Mouse (Mus musculus) small intestine, adult 2 months (tissue): ENCODE data around the gene Cntrob. TPM values are rescaled to one million over a fixed set of nuclear protein-coding genes. Genes with fewer than 3 reads are reported as not detected.
A peak's percentile ranks its signal among the peaks of the same experiment; 100 is the strongest.

Experiments
- H3K27ac ChIP-seq: fragments of 200-500 bp; 2 replicates; pipeline ENCODE4 v1.5.1; 2012; ENCODE audit warnings: low read depth, low read length, control low read depth, inconsistent platforms; ENCODE audit not compliant: insufficient read depth
- H3K27me3 ChIP-seq: fragments of 200-500 bp; 2 replicates; pipeline ENCODE4 v1.6.1; 2012; ENCODE audit warnings: mild to moderate bottlenecking, moderate library complexity, low read length, inconsistent platforms; ENCODE audit not compliant: control insufficient read depth, insufficient read depth
- H3K36me3 ChIP-seq: fragments of 200-500 bp; 2 replicates; pipeline ENCODE4 v1.6.1; 2012; ENCODE audit warnings: mild to moderate bottlenecking, low read length, control low read depth, inconsistent platforms; ENCODE audit not compliant: control insufficient read depth, insufficient read depth
- H3K4me1 ChIP-seq: fragments of 200-500 bp; 2 replicates; pipeline ENCODE4 v1.6.1; 2012; ENCODE audit warnings: low read length, inconsistent platforms, mixed read lengths; ENCODE audit not compliant: control insufficient read depth, insufficient read depth, insufficient read length
- H3K4me3 ChIP-seq: fragments of 200-500 bp; 2 replicates; pipeline ENCODE4 v1.5.1; 2012; ENCODE audit warnings: low read depth, mild to moderate bottlenecking, control low read depth, inconsistent platforms, low read length, moderate library complexity
- CTCF ChIP-seq: fragments of 200-500 bp; IDR thresholded peaks from 2 replicates; pipeline ENCODE4 v1.5.1; 2012; ENCODE audit warnings: low read depth, mild to moderate bottlenecking, control low read depth, inconsistent platforms, low read length, moderate library complexity, mixed read lengths; ENCODE audit not compliant: insufficient replicate concordance, insufficient read length; ENCODE audit errors: extremely low read depth
- POLR2A ChIP-seq: fragments of 200-500 bp; IDR thresholded peaks from 2 replicates; pipeline ENCODE4 v1.6.1; 2012; ENCODE audit warnings: low read depth, mild to moderate bottlenecking, control low read depth, inconsistent platforms, low read length, moderate library complexity
- WGBS: fragments of 180-500 bp; shearing (Covaris S2); methylation state at CpG from one replicate; pipeline ENCODE4 v1.1.7; 2018; 5-methylcytosine and 5-hydroxymethylcytosine counted together
- polyA plus RNA-seq: library from polyadenylated mRNA; depleted of rRNA; stranded (reverse); fragments of >200 nt; gene quantifications from 2 replicates; pipeline ENCODE4 v1.2.3, GENCODE M21; 2012; rRNA removed

Gene Cntrob
- polyA plus RNA-seq, result 2.6 and 5.3 TPM in 2 replicates

GRCm38 (mm10) chr11:69323667-69324111, at the start of gene Cntrob, which contains the start of gene Trappc1:
Gene Cntrob, minus strand, starts transcription at chr11:69323775.
Gene Trappc1, plus strand, starts transcription at chr11:69323980.
- H3K27ac ChIP-seq, result peak within 1 kb of the TSS; percentile 56
- peaks cover 10% of the 10 kb centered on the region for H3K4me1 ChIP-seq
- H3K4me3 ChIP-seq, result peak within 1 kb of the TSS; percentile 67
- peaks cover 9% of the 10 kb centered on the region for H3K27me3 ChIP-seq
- H3K36me3 ChIP-seq, result peaks cover 2% of the 10 kb centered on the region; the same call in 1 of the 2 replicates
- TF ChIP-seq POLR2A (peak; percentile 69), CTCF (no peak)
- WGBS, result under 1% methylated on average over 30 of the region's 30 CpGs

GRCm38 (mm10) chr11:69372780-69373170, 49.2 kb upstream of the Cntrob start:
- Histone ChIP-seq H3K27ac (no peak overlapping the region), H3K4me3 (no peak overlapping the region), H3K36me3 (0 out of 2 replicates have a peak, but pooled peaks cover 5% of the 10 kb centered on the region), H3K4me1 (peaks cover 20% of the 10 kb centered on the region), H3K27me3 (no peaks in the 10 kb centered on the region)
- TF ChIP-seq POLR2A, result no peak
- 66% methylated on average over 3 of the region's 3 CpGs for WGBS

DNA sequence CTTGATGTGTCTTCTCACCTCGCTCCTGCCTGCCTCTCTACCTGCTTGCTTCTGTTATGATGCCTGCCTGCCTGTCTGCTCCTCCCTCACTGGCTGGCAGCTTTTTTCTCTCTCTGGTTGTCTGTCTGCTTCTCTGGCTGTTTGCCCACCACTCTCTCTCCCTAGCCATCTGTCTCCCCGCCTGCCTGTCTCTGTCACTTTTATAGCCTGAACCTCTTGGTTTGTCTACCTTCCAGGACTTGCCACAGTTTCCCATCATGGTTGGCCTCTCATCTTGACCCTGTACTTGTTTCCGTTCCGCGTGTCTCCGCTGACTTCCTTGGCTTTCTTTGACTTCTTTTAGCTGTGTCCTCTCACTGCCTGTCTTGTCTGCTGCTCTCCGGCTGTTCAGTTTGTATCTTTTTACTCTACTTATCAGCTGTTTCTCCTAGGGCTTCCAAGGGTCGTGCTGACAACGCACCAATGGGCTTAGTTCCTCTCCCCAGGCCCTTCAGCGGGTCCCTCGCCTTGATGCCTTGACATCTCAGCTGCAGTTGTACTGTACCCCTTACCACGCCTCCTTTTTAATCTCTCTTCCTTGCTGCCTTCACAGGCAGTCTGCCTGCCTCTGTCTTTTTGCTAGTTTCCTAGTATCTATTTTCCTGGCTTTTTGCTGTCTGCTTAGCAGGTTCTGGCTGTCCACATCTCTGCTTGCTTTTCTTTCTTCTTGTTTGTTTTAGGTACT, 48.6 kb upstream of the Cntrob start:
- WGBS, result 55% methylated on average over 12 of the region's 12 CpGs
- peaks cover 16% of the 10 kb centered on the region for H3K4me1 ChIP-seq
- 0 out of 2 replicates have a peak, but pooled peaks cover 5% of the 10 kb centered on the region for H3K36me3 ChIP-seq
- no peak overlapping the region for H3K4me3 ChIP-seq
- H3K27ac ChIP-seq, result no peak overlapping the region; the same call in 1 of the 2 replicates
- TF ChIP-seq POLR2A (no peak), CTCF (no peak)
- no peaks in the 10 kb centered on the region for H3K27me3 ChIP-seq

GRCm38 (mm10) chr11:69371601-69372000, 48.0 kb upstream of the Cntrob start:
- TF ChIP-seq CTCF, result no peak
- 86% methylated on average over 12 of the region's 12 CpGs for WGBS
- H3K36me3 ChIP-seq, result 0 out of 2 replicates have a peak, but pooled peaks cover 5% of the 10 kb centered on the region
- no peak overlapping the region for H3K4me3 ChIP-seq
- H3K4me1 ChIP-seq, result peaks cover 16% of the 10 kb centered on the region
- no peak overlapping the region for H3K27ac ChIP-seq
- H3K27me3 ChIP-seq, result no peaks in the 10 kb centered on the region

DNA sequence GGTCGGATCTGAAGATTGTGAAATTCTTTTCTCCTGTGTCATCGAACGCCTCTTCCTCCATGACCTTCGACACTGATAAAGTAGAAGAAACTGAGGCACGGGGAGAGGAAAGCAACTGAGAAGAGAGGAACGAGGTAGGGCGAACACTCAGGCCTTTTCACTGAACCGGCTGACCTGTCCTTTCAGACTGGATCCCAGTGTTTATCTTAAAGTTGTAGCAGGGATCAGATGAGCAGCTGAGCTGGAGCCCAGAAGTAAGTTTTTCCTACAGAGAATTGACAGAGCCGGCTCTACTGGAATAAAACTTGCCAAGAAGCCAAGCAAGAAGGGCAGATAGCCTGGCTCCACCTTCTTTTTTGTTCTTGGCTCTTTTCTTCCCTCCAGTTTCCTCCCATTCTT, 47.2 kb upstream of the Cntrob start:
- TF ChIP-seq CTCF, result no peak
- no peak for TF ChIP-seq POLR2A
- Histone ChIP-seq H3K4me3 (no peak overlapping the region), H3K36me3 (0 out of 2 replicates have a peak, but pooled peaks cover 5% of the 10 kb centered on the region), H3K27ac (peak overlapping the region; percentile 17; the same call in 1 of the 2 replicates), H3K27me3 (no peaks in the 10 kb centered on the region), H3K4me1 (peaks cover 21% of the 10 kb centered on the region)
- WGBS, result 34% methylated on average over 9 of the region's 9 CpGs

DNA sequence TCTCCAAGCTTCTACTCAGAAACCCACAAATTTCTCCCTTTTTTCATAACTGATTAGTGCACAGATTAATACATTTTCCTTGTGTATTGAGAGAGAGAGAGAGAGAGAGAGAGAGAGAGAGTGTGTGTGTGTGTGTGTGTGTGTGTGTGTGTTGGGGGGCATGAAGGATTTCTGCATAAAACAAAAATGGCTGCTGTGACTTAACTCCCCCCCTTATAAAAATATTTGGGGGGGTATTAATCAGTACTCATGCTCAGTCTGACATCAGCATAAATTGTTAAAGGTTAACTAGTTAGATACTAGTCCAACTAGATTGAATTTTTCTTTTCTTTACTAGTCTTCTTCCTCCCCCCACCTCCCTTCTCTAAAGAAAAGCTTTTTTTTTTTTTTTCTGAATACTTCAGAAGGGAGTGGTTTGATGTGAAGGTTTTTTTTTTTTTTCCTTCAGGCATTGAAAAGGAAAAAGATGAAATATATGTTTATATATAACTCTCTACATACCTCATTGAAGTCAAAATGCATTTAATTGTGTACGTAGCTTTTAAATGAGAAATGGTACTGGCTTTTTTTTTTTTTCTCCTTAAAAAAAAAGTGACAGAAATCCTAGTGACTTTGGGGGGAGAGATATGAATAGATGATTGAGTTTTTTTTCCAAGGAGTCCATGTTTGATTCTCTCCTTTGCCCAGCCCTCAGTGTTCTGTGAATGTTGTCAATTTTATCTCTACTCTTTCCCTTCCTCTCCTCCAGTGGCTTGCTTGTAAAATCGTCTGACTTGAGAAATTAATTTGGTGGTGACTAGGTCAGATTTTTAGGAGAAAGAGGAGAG, 46.6 kb upstream of the Cntrob start:
- Histone ChIP-seq H3K27me3 (no peaks in the 10 kb centered on the region), H3K4me3 (no peak overlapping the region), H3K27ac (peak overlapping the region; percentile 17; the same call in 1 of the 2 replicates), H3K4me1 (peaks cover 25% of the 10 kb centered on the region), H3K36me3 (0 out of 2 replicates have a peak, but pooled peaks cover 3% of the 10 kb centered on the region)
- WGBS, result 46% methylated on average over 2 of the region's 2 CpGs
- TF ChIP-seq CTCF, result no peak
- TF ChIP-seq POLR2A, result no peak
